Mouse (Mus musculus) gastrocnemius, adult 8-10 months (tissue): Measurements from ENCODE around the gene Frmd4b. TPM values are rescaled to one million over a fixed set of nuclear protein-coding genes. Genes with fewer than 3 reads are reported as not detected.
A peak's percentile ranks its signal among the peaks of the same experiment; 100 is the strongest.

Source experiments
- DNase-seq, 2 experiments: peaks; one replicate each; pipeline ENCODE4 v3.0.0; 2022; ENCODE audit warnings: low spot score in 2 of 2
- total RNA-seq, 4 experiments: library from RNA; stranded (reverse); gene quantifications; 2 replicates each; pipeline ENCODE4 v1.2.4; 2022

The Frmd4b gene
- total RNA-seq, 4 experiments from 2014 or later: 2.6 to 6.5 (median 4.7) TPM

DNA sequence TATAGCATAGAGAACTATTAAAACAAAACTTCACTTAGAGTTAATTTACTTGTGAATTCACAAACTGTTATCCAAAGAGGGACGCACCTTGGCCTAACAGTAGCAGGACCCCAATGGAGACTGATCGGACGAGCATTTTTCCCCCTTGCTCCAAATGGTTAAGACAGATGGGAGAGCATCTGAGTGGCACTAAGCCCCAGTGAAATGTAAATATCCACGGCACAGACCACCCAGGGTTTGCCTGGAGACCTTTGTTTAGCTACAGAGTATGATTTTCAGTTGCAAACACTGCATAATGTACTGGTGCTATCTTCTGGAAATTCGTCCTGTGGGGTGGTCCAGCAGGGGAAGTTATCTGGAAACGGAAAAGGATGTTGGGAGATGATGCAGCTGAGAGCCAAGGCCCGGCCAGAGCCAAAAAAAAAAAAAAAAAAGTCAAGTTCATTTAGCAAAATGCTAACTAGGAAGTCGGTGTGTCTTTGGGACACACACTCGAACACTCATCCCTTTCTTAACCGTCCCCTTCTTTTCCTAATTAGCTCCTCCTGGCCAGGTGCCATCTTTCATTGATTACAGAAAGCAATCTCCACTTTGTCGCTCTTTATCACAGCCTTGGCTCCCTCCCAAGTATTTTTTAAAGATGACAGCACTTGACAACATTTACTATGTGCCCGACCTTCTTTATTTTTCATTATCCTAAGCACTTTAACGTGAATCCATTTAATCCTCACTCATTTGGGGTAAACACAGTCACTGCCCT lies 95.9 kb downstream of the Frmd4b start:
- DNase-seq: no peak

DNA sequence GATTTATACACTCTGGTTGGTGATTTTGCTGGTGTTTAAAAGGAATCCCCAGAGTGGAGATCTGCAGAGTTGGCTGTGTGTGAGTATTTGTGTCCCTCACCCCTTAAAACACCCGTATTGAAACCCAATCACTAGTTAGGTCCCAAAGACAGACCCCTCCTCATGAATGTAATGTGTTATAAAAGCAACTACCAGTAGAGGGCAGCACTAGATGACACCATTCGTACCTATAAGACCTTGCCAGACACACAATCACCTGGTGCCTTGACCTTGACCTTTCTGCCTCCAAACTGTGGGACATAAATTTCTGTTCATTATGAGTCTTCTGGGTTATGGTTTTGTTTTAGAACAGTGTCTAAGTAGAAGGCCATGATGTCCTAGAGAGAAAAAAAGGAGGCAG lies 96.8 kb downstream of the Frmd4b start:
- no peak for DNase-seq

DNA sequence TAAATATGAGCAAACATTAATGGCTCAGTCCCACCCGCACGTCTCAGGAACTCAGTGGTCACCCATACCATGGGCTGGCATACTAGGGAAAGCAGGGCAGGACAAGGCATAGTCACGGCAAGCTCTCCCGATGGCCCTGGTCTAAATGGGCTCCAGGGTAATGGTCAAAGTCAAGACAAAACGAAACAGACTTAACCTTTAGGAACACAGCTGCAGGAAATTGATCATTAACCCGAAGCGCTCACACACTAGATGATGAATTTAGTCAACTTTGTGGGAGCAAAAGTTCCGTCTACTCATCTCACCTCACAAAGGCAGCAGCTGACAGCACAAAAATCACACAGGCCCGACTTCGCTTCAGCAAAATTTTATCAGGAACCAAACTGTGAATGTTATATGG lies 97.8 kb downstream of the Frmd4b start:
- no peak for DNase-seq

DNA sequence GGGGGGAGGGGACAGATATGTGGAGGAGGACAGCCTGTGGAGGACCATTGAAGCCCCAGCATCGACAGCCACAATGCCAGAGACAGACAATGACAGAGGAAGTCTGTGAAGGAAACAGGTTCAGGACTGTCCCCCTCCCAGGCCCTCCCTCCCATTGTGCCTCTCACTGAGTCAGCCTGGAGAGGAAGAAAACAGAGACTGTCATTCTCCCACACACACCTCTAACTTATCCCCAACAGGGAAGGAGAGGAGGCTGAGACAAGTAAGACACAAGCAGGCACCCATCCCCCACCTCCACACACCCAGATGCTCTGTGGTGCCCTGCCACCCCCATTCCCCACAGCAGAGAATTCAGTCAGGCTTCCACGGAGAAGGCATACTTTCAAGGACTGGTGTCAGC lies 98.9 kb downstream of the Frmd4b start:
- DNase-seq: no peak

DNA sequence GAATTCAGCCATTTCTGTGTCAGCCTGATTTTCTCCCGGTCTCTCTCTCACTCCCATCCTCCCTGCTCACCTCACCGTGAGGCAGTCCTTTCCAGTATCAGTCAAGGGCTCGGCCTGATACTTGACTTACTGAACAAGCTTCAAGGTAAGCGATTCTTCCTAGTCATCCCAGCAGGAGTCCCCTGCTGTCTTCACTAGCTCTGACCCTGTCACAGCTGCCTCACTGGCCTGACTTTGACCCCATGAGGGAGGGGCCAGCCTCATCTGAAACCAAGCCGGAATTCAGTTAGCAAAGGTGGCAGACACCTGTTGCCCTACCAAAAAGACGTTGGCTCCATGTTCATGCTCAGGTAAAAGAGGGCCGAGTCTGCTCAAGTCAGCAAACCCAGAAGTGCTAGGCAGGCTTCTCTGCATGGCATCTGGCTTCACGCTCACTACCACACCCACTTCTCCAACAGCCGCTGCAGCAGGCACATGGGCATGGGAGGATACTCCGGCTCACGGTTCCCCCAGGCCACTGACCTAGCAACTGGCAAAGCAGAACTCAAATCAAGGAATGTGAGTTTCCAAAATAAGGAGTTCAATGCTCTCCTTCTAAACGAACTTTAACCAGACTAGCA lies 99.6 kb downstream of the Frmd4b start:
- no peak for DNase-seq

DNA sequence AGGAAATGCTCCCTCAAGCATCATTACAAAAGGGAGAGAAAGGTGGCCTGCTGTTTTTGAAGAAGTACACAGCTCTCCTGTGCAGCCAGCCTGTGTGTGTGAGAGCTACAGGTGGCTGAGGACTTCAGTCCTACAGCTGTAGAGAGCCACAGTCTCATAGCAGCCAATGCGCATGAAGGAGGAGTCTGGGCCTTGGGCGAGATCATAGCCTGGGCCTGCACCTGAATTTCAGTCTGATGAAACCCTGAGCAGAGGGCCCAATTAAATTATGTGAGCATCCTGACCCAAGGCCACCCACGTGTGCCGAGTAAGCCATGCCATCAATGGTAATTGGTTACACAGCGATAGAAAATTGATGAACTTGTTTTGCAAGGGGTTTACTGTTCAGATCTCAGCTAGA lies 100.4 kb downstream of the Frmd4b start:
- DNase-seq: no peak

DNA sequence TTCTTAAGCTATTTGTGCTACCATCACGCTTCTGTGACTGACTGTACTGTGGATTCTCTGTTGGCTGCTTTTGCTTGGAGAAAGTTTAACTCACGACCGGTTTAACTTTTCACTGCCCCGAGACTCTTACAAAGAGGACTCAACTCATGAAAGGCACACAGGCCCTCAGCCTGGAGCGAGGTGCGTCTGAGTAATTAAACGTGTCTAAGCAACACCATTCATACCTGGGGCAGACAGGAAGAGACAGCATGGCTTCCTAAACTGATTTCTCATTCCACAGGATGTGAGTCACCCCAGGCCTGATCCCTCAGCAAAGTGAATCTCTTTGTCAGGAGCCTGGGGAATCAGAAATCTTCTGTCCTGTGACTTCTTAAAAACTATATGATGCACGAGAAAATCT lies 106.6 kb downstream of the Frmd4b start:
- DNase-seq: no peak

DNA sequence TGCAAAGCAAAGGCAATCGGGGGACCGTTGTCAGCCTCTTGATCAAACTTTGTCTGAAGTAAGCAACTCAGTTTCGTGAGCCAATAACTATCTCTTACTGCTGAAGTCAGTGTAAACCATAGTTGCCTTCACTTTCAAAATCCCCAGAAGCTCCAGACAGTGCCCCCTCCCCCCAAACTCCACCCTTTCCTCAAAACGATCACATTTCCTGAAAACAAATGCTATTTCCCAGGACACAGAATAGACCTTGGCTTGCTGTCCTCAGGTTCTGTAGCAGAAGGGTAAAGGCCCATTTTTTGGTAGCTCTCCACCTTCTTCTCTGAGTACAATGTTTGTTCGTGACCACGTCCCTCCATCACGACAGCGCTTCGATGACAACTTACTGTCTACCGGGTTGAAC lies 107.9 kb downstream of the Frmd4b start:
- DNase-seq: no peak

DNA sequence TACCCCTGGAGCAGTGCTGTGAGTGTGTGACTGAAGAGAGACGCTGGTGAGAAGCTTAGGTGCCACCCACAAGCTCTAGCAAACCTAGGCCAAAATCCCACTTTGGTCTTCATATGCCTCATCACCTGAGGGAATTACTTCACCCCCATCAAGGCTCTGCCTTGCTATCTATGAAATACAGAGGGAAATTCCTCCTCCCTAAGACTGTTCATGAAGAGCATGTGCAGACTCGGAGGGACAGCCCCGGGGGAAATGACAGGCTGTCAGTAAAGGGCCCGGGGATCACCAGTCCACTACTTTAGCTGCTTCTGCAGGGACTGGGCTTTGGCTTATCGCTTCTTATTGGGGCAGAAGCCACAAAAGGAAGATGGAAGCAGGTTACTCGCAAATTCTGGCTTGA lies 108.9 kb downstream of the Frmd4b start:
- DNase-seq: no peak

DNA sequence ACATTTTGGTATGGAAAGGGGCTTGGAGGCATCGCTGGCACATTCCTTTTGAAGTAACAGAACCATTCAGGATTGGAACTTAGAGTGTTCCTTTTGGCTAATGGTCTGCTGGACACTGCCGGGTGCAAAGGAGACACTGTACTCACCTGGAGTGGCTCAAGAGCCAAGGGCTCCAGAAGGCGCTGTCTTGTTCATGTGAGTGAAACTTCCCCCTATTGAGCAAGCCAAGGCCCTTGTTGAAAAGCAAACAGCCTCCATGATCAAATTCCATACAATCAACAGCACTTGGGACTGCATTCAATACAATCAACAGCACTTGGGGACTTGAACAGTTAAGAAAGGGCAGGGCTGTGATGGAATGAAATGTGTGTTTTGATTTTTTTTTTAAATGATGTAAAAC lies 109.4 kb downstream of the Frmd4b start:
- no peak for DNase-seq

DNA sequence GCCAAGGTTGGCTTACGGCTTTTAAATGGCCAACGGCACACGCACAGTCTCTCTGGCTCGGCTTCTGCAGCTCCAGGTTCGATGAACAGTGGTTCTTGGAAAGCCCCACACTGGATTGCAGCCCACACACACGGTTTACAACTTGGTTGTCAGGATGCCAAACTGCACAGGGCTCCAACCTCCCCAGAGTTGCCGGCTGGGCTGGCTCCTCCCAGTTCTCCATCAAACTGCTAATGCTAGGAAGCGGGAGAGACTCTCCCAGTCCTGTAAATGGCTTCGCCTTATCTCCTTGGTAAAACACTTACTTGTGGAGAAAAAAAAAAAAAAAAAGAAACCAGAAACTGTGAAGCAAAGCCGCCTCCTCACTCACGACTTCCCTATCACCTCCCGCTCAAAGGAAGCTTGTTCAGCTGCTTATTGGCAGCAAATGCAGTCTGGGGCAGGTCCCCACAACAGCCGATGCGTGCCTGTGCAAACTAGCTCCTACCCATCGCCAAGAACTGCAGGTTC lies 111.1 kb downstream of the Frmd4b start:
- peak; percentile 52 to 68 for DNase-seq

DNA sequence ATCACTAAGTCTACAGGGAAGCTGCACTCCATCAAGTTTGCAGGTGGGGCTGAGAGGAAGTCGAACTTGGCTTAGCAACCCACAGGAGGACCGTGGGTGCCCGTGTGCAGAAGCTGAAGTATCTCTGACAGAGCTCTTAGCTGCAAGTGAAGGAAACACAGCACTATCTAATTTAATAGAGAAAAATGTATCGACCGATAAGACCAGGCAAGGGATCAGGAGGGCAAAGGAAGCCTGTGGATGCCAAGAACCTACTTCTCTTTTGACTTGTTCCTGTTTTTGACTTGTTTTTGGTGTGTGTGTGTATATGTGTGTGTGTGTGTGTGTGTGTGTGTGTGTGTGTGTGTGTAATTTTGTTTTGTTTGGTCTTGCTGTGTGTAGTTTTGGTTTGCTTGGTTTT lies 112.7 kb downstream of the Frmd4b start:
- no peak for DNase-seq

DNA sequence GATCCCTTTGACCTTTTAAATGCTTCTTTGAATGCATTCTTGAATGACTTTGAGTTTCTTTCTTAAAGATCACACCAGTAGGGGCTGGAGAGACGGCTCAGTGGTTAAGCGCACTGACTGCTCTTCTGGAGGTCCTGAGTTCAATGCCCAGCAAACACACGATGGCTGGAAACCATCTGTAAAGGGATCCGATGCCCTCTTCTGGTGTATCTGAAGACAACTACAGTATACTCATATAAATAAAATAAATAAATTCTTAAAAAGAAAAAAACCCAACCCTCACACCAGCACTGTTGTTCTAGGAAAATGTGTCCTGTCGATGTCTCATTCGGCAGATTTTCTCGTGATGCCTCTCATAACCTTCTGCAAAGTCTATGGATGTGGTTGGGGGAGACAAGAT lies 116.3 kb downstream of the Frmd4b start:
- DNase-seq: no peak

DNA sequence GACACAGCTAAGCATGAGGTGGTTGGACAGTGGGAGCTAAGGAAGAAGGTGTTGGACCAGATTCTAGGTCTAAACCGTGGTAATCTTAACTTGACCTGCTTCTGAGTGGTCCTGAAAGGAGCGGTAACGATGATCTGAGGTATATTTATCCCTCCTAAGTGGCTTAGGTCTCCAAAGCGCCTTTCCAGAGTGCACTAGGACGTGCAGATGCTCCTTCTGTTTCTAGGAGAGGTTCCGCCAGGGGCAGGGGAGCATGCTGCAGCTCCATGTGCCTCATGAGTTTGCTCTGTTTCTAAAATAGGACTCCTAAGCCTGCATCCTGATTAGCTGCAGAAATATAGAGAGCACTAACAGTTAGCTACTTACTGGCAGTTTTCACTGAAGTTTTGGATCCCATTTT lies 117.1 kb downstream of the Frmd4b start:
- no peak for DNase-seq

DNA sequence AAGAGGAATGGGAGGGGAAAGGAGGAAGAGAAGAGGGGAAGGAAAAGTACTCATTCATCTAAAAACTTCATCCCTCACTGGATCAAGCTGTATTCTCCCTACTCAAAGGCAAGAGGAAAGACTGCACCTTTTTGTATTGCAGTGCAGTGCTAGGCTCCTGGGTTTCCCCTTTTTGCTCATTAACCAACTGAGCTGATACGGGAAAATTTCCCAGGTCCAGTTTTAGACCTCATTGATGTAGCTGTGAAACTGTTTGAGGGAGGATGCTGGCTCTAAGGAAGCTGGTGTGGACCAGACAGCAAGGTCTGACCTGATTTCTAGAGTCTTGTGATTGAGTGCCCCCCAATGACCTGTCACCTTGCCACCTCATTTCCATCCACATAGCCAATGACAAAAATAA lies 121.3 kb downstream of the Frmd4b start:
- DNase-seq: no peak

DNA sequence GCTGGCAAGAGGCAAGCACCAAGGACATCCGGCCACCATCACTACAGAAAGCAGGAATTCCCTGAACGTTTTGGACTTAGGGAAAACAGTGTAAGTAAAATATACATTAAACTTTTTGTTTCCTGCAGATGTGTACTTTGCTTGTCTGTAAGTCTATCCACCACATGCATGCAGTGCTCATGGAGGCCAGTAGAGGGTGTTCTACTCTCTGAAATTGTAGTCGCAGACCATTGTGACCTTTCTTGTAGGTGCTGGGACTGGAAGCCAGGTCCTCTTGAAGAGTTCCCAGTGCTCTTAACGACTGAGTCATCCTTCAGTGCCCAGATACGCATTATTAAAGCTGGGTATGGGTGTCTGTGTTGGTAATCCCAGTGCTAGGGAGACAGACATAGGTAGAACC lies 126.3 kb downstream of the Frmd4b start:
- no peak for DNase-seq

DNA sequence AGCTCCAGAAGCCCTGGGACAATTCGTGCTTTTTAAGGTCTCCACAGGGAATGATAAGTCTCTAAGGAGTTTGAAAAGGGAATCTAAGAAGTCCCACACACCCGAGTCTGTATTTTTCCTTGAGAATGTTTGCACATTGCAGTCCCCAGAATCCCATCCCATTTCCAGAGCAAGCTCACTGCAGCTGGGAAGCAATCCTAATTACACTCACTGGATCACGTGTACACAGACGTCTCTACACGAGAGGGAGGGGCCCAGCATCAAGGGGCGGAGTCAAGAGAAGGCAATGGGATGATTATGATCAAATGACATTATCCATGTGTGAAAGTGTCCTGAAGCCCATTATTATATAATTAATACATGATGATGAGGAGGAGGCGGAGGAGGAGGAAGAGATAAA lies 128.5 kb downstream of the Frmd4b start:
- peak; percentile 49 to 57 for DNase-seq

DNA sequence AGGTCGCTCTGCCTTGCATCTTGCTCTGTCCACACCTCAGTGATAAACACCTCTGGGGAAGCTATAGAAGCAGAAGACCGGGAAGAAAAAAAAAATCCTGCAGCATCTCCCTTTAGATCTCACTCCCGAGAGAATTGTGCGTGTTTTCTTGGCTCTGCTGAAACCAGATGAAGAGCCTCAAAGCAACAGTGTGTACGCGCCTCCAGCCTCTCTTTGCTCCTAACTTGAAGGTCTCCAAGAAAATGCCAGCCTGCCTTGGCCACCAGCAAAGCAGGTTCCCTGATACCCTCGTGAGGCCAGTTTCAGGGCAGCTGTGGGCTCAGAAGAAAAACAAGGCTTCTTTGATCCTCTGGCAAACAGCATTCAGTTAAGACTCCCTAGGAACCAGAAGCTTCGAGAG lies 129.1 kb downstream of the Frmd4b start:
- no peak for DNase-seq

DNA sequence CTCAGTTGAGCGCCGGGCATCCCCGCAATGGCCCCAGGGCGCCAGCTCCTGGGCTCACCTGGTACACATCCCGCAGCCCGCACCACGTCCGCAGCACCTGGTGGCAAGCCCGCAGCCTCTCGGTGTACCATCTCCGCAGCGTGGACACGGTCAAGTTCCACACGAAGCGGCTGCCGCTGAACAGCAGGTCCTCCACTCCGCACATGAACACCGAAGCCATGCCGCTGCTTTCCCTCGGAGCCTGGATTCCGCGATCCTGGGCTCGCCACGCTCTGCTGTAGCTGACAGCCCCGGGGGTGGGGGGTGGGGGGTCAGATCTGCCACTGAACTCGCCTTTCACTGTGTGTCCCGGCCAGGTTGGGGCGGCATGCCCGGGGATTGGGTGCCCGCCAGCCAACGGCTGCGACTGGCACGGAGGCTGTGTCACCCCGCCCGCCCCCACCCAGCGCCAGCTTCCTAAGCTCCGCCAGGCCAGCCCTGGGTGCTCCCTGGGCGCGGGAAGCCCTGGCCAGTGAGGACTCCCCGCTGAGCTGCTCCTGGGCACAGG lies 129.7 kb downstream of the Frmd4b start:
- peak; percentile 72 to 84 for DNase-seq

DNA sequence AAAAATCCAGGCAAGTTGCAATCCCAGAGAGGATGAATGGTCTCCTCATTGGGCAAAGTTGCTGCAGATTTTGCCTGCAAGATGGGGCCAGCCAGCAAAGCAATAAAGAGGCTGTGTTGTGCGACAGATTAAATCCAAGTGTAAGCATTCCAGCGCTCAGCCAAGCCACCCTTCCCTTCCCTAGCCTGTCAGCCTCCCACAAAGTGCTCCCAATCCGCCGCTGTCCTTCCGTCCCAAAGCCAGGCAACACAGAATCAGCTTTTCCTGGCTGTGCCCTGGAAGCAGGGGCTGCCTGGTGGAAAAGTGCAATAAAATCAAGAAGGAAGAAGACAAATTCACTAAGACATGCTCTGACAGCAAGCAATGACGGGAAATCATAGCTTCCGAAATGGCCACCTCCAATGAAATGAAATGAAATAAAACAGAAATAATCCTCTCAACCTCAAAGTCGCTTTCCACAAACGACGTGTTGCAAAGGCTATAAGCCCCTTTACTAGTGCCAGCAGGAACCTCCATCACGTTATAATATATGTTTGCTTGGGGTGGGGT lies 130.5 kb downstream of the Frmd4b start:
- no peak for DNase-seq

DNA sequence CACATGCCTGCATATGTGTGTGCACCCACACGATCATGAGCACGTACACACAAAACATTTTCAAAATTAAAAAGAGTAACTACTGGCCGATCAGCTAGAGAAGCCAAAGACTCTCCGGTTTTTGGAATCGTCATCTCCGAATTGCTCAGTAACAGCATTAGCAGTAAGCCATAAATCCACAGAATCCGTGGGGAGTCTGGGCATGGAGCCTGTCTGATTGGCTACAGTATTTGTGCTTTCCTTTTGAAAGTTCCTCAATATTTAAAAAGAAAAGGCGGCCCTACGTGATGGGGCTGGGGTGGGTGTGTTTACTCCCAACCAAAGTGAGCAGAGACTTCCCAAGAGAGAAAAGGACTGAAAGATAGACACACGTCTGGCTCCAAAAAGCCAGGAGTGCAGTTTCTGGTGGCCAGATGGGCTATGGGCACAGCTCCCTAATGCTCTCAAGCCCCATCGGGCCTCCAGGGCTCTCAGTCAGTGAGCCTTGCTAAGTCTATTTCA lies 131.4 kb downstream of the Frmd4b start:
- no peak for DNase-seq

DNA sequence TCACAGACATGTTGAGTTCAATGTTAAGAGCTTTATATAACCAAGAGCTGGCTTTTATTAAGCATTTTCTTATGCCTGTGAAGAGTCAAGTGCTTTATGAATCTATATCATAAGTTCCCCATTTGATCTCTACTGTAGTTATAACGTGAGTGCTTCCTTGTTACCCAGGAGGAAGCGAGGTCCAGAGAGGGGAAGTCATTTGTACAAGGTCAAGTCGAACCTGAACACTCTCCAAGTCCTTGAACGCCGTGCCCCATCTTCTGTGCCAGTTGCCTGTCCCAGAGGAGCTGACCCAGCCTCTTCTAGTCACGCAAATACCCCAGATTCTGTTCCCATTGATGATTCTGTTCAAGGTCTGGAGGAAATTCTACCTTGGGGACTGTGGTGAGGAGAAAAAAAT lies 135.4 kb downstream of the Frmd4b start:
- DNase-seq: no peak
